Mouse (Mus musculus) limb, embryonic 10.5 days (tissue): Measurements from ENCODE around the gene Med24. TPM values are rescaled to one million over a fixed set of nuclear protein-coding genes. Genes with fewer than 3 reads are reported as not detected.
A peak's percentile ranks its signal among the peaks of the same experiment; 100 is the strongest.
"Not testable (repeated sequence)": the region's sequence is repeated elsewhere in the genome, so short reads cannot be mapped to it uniquely, and the experiment has no call there.

Experiments used
- DNase-seq: peaks from one replicate; pipeline ENCODE4 v3.0.0-alpha.2; 2017; ENCODE audit warnings: low spot score
- H3K27ac ChIP-seq: fragments of 300-500 bp; sonication (generic); 2 replicates; pipeline ENCODE4 v1.5.1; 2016; ENCODE audit warnings: mild to moderate bottlenecking
- H3K27me3 ChIP-seq: fragments of 300-500 bp; sonication (generic); 2 replicates; pipeline ENCODE4 v1.6.1; 2016; ENCODE audit warnings: low read depth, mild to moderate bottlenecking; ENCODE audit not compliant: poor library complexity, severe bottlenecking
- H3K36me3 ChIP-seq: fragments of 300-500 bp; sonication (generic); 2 replicates; pipeline ENCODE4 v1.6.1; 2016; ENCODE audit warnings: mild to moderate bottlenecking, moderate library complexity
- H3K4me1 ChIP-seq: fragments of 300-500 bp; sonication (generic); 2 replicates; pipeline ENCODE4 v1.6.1; 2016
- H3K4me3 ChIP-seq: fragments of 300-500 bp; sonication (generic); 2 replicates; pipeline ENCODE4 v1.5.1; 2016; ENCODE audit warnings: mild to moderate bottlenecking, moderate library complexity
- H3K9me3 ChIP-seq: fragments of 300-500 bp; sonication (generic); replicated peaks from 2 replicates; pipeline ENCODE4 v1.6.1; 2016; ENCODE audit warnings: mild to moderate bottlenecking
- whole genome bisulfite sequencing: fragments of 180-500 bp; shearing (Covaris S2); methylation state at CpG from one replicate; pipeline ENCODE4 v1.1.7; 2016; 5-methylcytosine and 5-hydroxymethylcytosine counted together
- polyA plus RNA-seq: library from polyadenylated mRNA; unstranded; fragments of >200 nt; fragmentation: Nextera tagmentation; extraction: Ambion mirVana; gene quantifications from 2 replicates; pipeline ENCODE4 v1.2.1, GENCODE M21; 2016

Gene Med24
- polyA plus RNA-seq, 1 experiment from 2014 or later = 82.6 TPM

DNA sequence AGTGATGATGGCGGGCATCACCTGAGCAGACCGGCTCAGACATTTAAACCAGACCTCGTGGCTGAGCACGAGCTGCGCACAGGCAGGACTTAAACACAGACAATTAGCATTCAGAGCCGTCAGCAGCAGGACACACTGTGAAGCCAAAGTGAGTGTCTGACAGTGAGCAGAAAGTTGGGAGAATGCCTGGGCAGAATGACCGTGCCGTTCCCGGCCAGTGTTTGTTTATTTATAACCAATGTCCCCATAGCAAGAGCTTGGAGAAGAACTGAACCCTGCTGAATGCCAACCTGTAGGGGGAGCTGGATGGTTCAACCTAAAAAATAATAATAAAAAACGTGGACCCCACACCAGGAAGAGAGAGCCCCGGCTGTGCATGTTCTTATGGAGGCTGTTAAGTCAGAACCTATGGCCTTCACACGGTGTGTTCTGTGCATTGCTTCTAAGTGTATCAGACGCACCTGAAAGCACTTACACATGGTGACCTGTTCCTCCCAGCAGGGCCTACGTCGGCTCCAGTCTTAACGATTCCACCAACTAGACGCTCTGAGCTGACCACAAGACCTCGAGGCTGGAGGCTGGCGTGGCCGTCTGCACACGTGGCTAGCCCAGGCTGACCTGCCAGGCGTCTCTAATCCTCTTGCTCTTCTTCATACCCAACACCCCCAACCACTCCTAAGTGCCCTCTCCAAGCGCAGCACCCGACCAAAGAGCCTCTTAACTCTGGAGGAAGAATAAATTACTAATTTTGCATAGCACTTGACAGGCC lies 7.6 kb downstream of the Med24 start:
- peaks cover 60% of the 10 kb centered on the region for H3K36me3 ChIP-seq
- no peak overlapping the region for H3K4me3 ChIP-seq
- no peaks in the 10 kb centered on the region for H3K9me3 ChIP-seq
- H3K27me3 ChIP-seq = no peaks in the 10 kb centered on the region
- H3K27ac ChIP-seq = peak overlapping the region; percentile 33; the same call in 1 of the 2 replicates
- peaks cover 27% of the 10 kb centered on the region for H3K4me1 ChIP-seq
- DNase-seq = no peak
- 66% methylated on average over 24 of the region's 24 CpGs for WGBS

DNA sequence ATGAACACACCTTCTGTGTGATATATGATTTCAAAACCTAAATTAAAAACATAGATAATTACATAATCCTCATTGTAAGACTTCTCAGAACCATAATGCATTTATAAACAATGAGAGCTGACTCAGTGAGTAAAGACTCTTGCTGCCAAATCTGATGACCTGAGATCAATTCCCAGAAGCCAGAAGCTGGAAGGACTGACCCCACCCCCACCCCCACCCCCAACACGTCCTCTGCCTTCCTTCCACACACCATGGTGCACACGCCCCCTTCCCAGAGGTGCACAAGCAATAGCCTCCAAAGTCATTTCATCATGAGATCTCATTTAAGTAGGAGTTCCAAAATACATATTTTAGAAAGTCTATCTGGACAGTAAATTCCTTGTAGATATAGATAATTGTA lies 8.5 kb downstream of the Med24 start:
- peaks cover 60% of the 10 kb centered on the region for H3K36me3 ChIP-seq

GRCm38 (mm10) chr11:98717904-98718303 lies 11.3 kb downstream of the Med24 start:
- Histone ChIP-seq H3K36me3 (peaks cover 66% of the 10 kb centered on the region), H3K27ac (no peak overlapping the region), H3K9me3 (no peaks in the 10 kb centered on the region), H3K27me3 (no peaks in the 10 kb centered on the region), H3K4me3 (no peak overlapping the region), H3K4me1 (peaks cover 27% of the 10 kb centered on the region)
- peak; percentile 74 for DNase-seq
- WGBS = 23% methylated on average over 13 of the region's 13 CpGs

More for the DNA sequence above, 8.5 kb downstream of the Med24 start:
- DNase-seq = no peak
- no peak overlapping the region for H3K27ac ChIP-seq
- no peaks in the 10 kb centered on the region for H3K27me3 ChIP-seq
- H3K9me3 ChIP-seq = no peaks in the 10 kb centered on the region
- peaks cover 27% of the 10 kb centered on the region for H3K4me1 ChIP-seq
- WGBS = 70% methylated on average over 2 of the region's 2 CpGs
- H3K4me3 ChIP-seq = no peak overlapping the region

- Histone ChIP-seq H3K27ac (no peak overlapping the region), H3K36me3 (peaks cover 83% of the 10 kb centered on the region), H3K4me3 (no peak overlapping the region), H3K9me3 (no peaks in the 10 kb centered on the region), H3K4me1 (peaks cover 14% of the 10 kb centered on the region), H3K27me3 (no peaks in the 10 kb centered on the region)
- no peak for DNase-seq
- WGBS = 94% methylated on average over 9 of the region's 9 CpGs
These were observed 13.3 kb downstream of the Med24 start for GRCm38 (mm10) chr11:98715946-98716345.

GRCm38 (mm10) chr11:98713703-98714102 lies 15.5 kb downstream of the Med24 start:
- H3K36me3 ChIP-seq = peaks cover 93% of the 10 kb centered on the region
- 85% methylated on average over 12 of the region's 12 CpGs for WGBS
- H3K27ac ChIP-seq = no peak overlapping the region
- no peaks in the 10 kb centered on the region for H3K27me3 ChIP-seq
- DNase-seq = no peak
- no peak overlapping the region for H3K4me3 ChIP-seq
- H3K9me3 ChIP-seq = no peaks in the 10 kb centered on the region
- peaks cover 11% of the 10 kb centered on the region for H3K4me1 ChIP-seq

GRCm38 (mm10) chr11:98712009-98712408 lies 17.2 kb downstream of the Med24 start:
- not testable (repeated sequence) for DNase-seq, H3K4me1 ChIP-seq, H3K27ac ChIP-seq, H3K9me3 ChIP-seq, H3K4me3 ChIP-seq, H3K27me3 ChIP-seq
- WGBS = 89% methylated on average over 6 of the region's 6 CpGs
- H3K36me3 ChIP-seq = peaks cover 94% of the 10 kb centered on the region

GRCm38 (mm10) chr11:98711046-98711434 lies 18.2 kb downstream of the Med24 start:
- H3K27me3 ChIP-seq = no peaks in the 10 kb centered on the region
- DNase-seq = no peak
- H3K36me3 ChIP-seq = peaks cover 94% of the 10 kb centered on the region
- WGBS = 77% methylated on average over 4 of the region's 4 CpGs
- no peaks in the 10 kb centered on the region for H3K4me1 ChIP-seq
- H3K27ac ChIP-seq = no peak overlapping the region
- H3K4me3 ChIP-seq = no peak overlapping the region
- H3K9me3 ChIP-seq = no peaks in the 10 kb centered on the region

DNA sequence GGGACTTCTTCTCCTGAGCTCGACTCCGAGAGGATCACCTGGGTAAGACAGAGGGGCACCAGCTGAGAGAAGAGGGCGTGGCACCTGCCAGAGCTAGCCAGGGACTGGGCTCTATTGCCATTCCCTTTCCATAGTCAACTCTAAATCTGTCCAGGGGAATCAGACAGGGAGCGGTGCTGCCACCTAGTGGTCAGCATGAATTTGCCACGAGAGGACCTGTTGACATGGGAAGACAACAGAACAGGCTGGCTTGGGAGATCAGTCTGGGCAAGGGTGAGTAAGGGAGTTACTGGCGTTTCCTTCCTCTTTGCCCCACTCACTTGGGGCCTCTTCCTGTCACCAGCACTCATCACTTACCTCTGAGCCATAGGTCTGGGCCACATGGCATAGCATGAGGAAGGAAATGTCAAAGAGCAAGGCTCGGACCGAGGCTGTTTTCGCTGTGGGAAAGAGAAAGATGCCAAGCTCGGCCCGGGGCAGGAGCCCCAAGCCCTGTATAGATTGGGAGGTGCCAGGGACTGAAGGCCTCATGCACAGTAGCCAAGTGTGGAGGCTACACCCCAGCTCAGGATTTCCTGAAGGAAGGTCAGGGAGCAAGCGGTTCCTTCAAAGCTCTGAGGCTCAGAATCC lies 18.7 kb downstream of the Med24 start:
- peaks cover 94% of the 10 kb centered on the region for H3K36me3 ChIP-seq
- H3K4me1 ChIP-seq = no peaks in the 10 kb centered on the region
- 58% methylated on average over 12 of the region's 12 CpGs for WGBS
- no peaks in the 10 kb centered on the region for H3K27me3 ChIP-seq
- no peak overlapping the region for H3K27ac ChIP-seq
- no peaks in the 10 kb centered on the region for H3K9me3 ChIP-seq
- no peak overlapping the region for H3K4me3 ChIP-seq
- DNase-seq = peak; percentile 88

DNA sequence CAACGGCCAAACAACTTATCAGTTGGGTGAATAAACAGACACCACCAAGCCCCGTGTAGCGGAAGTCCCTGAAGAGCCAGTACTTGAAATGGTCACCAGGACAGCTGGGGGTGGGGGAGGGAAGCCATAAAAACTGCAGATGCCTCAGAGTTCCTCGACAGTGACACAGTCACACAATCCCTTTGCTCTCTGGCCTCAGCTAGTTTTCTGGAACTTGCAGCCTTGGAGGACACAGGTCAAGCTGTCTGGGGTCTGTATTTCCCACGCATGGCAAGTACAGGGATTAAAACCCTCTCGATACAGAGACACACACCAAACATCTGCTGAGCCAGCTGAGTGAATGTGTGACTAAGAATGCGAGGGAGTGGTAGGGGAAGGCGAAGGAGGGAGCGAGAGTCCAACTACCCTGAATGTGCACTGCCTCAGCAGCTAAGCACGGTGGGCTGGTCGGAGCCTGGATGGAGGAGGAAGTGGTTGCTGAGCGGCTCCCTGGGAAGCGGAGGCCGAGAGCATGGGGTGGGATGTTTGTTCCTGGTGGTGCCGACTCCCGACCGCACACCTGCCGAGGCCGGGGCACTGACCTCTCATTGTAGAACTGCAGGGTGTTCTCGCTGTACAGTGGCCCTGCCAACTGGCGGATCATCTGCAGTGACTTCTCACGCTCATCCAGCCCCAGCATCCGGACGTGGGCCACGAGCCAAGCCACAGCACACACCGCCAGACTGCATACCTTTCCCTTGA lies 20.1 kb downstream of the Med24 start:
- peaks cover 94% of the 10 kb centered on the region for H3K36me3 ChIP-seq
- no peaks in the 10 kb centered on the region for H3K4me1 ChIP-seq
- no peak overlapping the region for H3K4me3 ChIP-seq
- DNase-seq = no peak
- H3K27ac ChIP-seq = no peak overlapping the region
- WGBS = 90% methylated on average over 26 of the region's 26 CpGs
- no peaks in the 10 kb centered on the region for H3K9me3 ChIP-seq
- no peaks in the 10 kb centered on the region for H3K27me3 ChIP-seq

GRCm38 (mm10) chr11:98708282-98708956 lies 20.8 kb downstream of the Med24 start:
- Histone ChIP-seq H3K4me1 (no peaks in the 10 kb centered on the region), H3K36me3 (peaks cover 90% of the 10 kb centered on the region), H3K27ac (no peak overlapping the region), H3K27me3 (no peaks in the 10 kb centered on the region), H3K9me3 (no peaks in the 10 kb centered on the region), H3K4me3 (no peak overlapping the region)
- 93% methylated on average over 19 of the region's 19 CpGs for WGBS
- DNase-seq = no peak

DNA sequence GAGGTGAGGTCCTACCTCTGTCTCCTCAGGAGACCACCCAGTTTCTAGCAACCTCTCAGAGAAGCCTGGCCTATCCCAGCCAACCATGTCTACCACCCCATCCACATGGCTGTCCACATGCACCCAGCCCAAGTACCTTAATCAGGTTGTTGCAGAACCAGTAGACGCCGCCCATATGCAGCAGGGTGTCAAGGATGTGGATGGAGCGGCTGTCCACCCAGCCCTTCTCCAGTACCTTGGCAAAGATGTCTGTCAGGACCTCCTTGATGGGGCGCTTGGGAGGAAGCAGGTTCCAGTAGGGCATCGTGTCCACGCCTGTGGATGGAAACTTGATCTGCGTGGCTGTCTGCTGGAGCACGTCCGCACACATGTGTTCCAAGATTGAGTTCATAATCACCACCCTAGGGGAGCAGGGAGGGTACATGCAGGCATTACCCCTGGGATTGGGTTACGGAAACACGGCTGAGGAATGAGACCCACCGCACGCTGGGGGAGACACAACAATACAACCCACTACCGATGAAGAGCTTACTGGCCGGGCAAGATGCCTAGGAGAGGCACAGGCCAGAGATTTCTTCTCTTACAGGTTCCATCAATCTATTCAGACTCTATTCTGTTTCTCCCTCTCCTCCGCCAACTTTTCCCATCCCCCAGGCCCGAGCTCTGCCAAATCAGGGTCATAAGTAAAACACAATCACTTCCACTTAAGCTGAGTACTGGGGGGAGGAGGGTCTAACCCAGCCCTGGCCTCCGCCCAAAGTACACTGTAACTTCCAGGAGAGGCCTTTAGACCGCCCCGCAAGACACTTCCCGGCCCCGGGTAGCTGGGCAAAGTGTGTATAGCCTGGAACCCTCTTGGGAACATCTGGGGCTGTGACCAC lies 21.6 kb downstream of the Med24 start:
- H3K4me1 ChIP-seq = peaks cover 1% of the 10 kb centered on the region; the same call in 1 of the 2 replicates
- H3K36me3 ChIP-seq = peaks cover 82% of the 10 kb centered on the region
- H3K4me3 ChIP-seq = no peak overlapping the region
- H3K27me3 ChIP-seq = no peaks in the 10 kb centered on the region
- DNase-seq = no peak
- no peaks in the 10 kb centered on the region for H3K9me3 ChIP-seq
- WGBS = 94% methylated on average over 22 of the region's 22 CpGs
- no peak overlapping the region for H3K27ac ChIP-seq

DNA sequence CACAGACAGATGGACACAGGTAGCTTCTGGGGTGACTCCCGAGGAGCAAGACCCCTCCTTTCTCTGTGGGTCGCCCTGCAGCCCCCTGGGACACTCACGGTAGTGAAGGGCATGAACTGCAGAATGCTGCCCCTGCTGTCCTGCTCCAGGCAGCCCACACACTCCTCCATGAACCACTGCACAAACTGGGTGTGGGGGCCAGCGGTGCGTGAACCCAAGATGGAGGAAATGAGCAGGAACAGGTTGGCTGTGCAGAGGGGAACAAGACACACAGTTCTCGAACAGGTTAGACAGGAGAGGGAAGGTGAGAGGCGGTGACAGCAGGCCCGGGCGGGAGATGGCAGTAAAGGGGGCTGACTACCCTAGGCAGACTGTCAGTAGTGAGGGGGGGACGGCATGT lies 24.2 kb downstream of the Med24 start:
- Histone ChIP-seq H3K27me3 (peaks cover 22% of the 10 kb centered on the region; the same call in 1 of the 2 replicates), H3K4me1 (peaks cover 27% of the 10 kb centered on the region), H3K9me3 (no peaks in the 10 kb centered on the region), H3K36me3 (peaks cover 62% of the 10 kb centered on the region), H3K4me3 (no peak overlapping the region), H3K27ac (no peak overlapping the region)
- no peak for DNase-seq
- 92% methylated on average over 10 of the region's 10 CpGs for WGBS
